Mouse (Mus musculus) frontal cortex, adult (tissue): Measurements from ENCODE around the gene Dnajc27.

Experiments
- ATAC-seq: cut with Nextera tagmentation; 2 replicates; pipeline ENCODE4 v1.9.2; 2017; ENCODE audit warnings: mild to moderate bottlenecking, moderate library complexity, mixed read lengths; ENCODE audit not compliant: low TSS enrichment

Dnajc27 gene

DNA sequence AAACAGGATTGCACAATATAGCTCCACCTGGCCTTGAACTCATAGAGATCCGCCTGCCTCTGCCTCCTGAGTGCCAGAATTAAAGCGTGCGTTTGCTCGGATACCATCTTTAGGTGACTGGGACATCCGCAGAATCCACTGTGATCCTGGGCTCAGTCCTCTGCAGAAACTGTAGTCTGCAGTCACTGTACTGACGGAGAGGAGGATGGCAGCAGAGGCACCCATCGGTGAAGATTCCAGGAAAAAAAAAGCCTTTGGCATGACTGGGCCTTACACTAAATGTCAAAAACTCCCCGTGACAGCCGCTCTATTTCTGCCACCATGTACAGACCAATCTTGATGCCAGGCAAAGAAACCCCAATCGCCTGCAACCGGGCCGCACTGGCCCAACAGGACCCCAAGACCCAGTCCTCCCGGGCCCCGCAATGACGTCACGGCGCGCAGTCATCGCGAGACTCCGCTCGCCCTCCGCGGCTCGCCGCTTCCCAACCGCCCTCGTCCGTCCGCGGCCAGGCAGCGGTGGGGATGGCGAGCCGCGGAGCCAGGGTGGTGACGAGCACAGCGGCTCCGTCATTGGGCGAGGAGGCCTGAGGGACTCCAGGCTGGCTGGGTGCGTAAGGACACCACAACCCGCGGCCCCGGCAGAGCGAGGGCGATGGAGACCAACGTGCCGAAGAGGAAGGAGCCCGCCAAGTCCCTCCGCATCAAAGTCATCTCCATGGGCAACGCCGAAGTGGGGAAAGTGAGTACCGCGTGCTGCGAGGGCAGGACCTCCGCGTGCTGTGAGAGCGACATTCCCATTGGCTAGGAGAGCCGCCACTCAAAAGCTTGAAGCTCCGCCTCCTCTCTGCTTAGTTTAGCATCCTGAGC, at the start of gene Dnajc27:
TSS of gene Dnajc27 (plus strand) at position 452 of the 870 bp plus-strand sequence.
- peak; percentile 92 for ATAC-seq

- ATAC-seq, result no peak
These were observed 46.2 kb upstream of the Dnajc27 start for GRCm38 (mm10) chr12:4036157-4036556.

GRCm38 (mm10) chr12:4037511-4037910, 44.9 kb upstream of the Dnajc27 start:
- peak; percentile 26; the same call in 1 of the 2 replicates for ATAC-seq

DNA sequence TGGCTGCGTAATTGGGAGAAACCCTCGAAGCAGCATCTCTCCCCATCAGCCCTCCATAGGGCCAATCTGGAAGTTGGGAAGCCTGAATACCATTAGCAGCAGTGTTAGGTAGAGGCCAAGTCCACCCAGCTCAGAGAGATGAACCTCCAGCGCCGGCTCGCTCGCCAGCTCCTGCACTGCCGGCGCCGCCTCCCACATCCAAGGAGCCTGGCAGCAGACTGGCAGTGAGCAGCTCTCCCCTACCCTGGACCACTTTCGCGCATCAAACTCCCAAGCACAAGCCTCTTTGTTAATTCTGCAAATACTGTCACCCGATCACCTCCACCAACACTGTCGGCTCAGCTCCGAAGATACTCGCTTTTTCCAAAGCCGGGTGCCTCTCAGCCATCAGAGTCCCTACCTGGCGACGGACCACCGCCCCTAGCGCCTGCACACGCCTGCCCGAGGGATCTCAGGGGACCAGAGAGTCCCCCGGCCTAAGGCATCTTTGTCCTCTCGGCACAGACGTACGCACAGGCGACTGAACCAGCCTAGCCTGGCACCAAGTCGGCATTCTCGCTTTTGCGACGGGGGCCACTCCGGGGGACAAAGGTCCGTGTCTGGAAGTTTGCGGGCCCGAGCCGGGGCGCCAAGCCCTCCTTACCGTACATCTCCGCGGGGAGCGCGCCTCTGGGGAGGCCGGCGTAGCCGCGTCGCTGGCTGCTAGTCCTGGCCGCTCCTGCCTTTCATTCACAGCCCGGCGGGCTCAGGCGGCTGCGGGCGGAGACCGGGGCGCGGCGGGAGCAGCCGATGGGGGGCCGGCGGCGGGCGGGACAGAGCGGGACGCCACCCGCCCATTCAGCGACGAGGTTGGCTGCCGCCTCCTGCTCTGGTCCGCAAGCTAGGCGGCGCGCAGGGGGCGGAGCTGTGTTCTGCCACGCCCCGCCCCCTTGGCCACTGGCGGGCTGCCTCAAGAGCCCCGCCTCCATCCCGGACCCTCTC, 44.0 kb upstream of the Dnajc27 start, which contains the start of gene Efr3b:
TSS of gene Efr3b (minus strand) at position 855 of the 981 bp plus-strand sequence.
- ATAC-seq, result peak; percentile 79

DNA sequence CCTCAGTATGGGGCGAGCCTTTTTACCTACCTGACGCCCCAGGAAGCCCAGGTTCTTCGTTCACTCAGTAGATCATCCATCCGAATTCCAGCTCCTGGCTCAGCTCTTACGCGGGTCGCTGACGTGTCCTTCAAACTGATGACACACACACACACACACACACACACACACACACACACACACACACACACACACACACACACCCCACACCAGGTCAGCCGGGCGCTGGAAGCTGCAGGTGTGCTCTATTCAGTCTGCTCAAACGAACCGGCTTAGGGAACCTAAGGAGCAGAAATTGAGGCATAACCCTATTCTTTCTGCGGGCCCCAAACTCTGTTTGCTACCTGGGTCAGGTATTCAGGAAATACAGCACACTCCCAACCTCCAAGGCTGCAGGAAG, 43.3 kb upstream of the Dnajc27 start:
- no peak for ATAC-seq

- ATAC-seq, result no peak
These were observed 40.0 kb upstream of the Dnajc27 start for GRCm38 (mm10) chr12:4042411-4042810.

- no peak for ATAC-seq
These were observed 36.4 kb upstream of the Dnajc27 start for GRCm38 (mm10) chr12:4045992-4046391.

DNA sequence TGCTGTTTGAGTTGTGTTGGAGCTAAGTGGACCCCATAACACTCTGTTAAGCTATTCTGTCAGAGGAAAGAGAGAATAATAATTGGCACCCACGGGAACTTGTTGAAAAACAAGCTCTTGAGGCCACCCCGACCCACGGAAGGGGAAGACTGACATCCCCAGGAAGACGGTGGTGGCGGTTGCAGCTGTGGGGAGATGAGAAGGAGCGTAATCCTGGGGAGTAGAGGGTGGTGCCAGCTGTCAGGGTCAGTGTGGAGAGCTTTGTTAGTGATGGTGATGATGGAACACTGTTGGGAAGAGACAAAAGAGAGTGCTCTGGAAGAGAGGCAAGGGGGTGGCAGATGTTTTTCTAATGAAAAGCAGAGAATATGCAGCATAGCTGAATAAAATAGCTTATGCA, 34.4 kb upstream of the Dnajc27 start:
- ATAC-seq, result no peak

- ATAC-seq, result no peak
These were observed 31.4 kb upstream of the Dnajc27 start for GRCm38 (mm10) chr12:4050861-4051425.

DNA sequence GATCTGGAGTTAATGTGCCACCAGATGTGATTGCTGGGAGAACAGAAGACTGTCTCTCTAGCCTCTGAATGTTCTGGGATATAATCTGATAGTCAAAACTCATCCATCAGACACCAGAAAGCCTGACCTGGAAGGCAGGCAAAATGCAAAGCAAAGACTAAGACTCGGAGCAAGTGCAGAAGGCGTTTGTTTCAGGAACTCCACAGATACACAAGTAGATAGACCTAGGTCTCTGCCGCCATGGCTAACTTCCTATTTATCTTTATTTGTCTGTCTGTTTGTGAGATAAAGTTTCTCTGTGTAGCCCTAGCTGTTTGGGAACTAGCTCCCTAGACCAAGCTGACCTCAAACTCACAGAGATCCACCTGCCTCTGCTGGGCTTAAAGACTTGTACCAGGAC, 28.7 kb upstream of the Dnajc27 start:
- ATAC-seq, result no peak

- ATAC-seq, result no peak
These were observed 27.5 kb upstream of the Dnajc27 start for GRCm38 (mm10) chr12:4054845-4055244.

GRCm38 (mm10) chr12:4058321-4058720, 24.1 kb upstream of the Dnajc27 start:
- ATAC-seq, result no peak

- no peak for ATAC-seq
These were observed 22.7 kb upstream of the Dnajc27 start for GRCm38 (mm10) chr12:4059683-4060082.

- no peak for ATAC-seq
These were observed 16.9 kb upstream of the Dnajc27 start for GRCm38 (mm10) chr12:4065498-4065897.

GRCm38 (mm10) chr12:4065944-4066343, 16.4 kb upstream of the Dnajc27 start:
- no peak for ATAC-seq

DNA sequence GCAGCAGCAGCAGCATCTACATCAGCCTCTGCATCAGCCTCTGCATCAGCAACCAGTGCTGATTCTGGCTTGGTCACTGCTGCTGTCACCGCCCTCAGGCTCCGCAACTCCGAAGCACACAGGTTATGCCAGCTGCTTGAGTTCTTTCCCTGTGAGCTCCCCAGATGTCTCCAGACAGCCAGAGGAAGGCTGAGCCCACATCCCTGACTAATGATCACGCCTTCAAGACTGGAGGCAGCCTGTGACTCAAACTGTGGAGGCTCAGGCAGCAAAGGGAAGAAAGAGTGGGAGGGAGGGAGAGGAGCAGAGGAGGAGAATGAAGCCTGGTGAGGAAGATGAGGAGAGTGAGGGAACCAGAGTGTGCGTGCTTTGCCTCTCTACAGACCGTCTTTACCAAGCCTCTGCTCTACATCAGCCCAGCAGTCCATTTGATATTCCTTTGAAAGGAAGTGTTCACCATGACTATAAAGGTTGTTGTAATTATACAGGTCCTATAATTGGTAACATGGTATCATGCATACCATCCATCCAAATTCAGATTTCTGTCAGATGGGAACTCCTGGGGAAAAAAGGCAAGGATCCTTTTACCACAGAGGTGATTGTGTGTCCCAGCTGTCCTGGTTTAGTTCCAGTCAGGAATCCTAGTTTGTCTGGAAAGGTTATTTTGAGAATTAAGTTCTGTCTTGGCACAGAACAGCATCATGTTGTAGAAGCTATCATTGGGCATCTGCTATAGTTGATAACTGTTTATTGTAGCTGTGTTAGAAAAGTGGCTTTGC, 15.5 kb upstream of the Dnajc27 start:
- ATAC-seq, result peak; percentile 96

- ATAC-seq, result no peak
These were observed 13.8 kb upstream of the Dnajc27 start for GRCm38 (mm10) chr12:4068551-4068950.

DNA sequence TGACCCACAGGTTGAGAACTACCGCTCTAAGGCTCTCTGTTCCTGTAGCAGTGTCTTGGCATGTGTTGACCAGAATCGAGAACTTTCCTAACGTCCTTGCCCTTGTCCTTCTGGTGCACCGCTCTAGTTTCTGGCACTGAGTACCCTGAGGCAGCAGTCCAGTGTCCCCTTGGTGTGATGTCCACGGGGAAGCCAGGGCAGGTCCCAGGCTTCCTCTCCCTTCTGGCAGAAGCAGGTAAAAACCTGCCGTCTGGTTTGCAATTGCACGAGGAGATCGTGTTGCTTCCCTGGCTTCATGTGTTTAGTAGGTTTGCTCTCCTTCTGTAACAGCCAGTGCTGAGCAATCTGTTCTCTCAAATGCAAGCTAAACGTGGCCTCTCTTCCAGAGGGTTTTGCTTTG, 10.7 kb upstream of the Dnajc27 start:
- ATAC-seq, result no peak

- ATAC-seq, result peak; percentile 45; the same call in 1 of the 2 replicates
These were observed 7.0 kb upstream of the Dnajc27 start for GRCm38 (mm10) chr12:4075407-4075806.

GRCm38 (mm10) chr12:4076383-4076782, 6.0 kb upstream of the Dnajc27 start:
- no peak for ATAC-seq

DNA sequence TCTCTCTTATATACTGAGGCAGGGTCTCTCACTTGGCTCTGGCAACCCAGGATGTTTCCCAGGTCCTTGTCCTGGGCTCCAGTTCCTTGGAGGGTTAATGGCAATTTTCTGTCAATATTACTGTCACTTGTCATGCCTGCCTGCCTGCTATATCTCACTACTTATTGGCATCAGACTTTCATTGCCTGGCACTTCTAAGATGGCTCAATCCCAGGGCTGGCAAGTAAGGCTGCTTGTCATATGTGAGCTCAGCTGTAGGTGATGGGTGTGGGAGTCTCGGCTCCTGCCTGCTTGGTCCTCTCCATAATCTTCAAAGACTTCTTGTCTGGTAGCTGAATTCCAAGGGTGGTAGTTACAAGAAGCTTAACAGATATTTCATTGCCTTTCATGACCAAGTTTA, 4.3 kb upstream of the Dnajc27 start:
- ATAC-seq, result no peak
